Mouse (Mus musculus): Measurements from ENCODE around the gene Cdc26. TPM values are rescaled to one million over a fixed set of nuclear protein-coding genes. Genes with fewer than 3 reads are reported as not detected.

The Cdc26 gene
- polyA plus RNA-seq, 1 experiment = 84.0 TPM

- TF ChIP-seq CTCF (IDR thresholded peaks at IDR 0.05; ENCODE audit: borderline replicate concordance, extremely low read depth, insufficient read depth, insufficient read length) (no peak), POLR2A (IDR thresholded peaks at IDR 0.05; ENCODE audit: borderline replicate concordance, extremely low read depth, insufficient read depth, insufficient read length, poor library complexity, severe bottlenecking) (no peak)
- DNase-seq (ENCODE audit: low read depth) = no peak
Observed at GRCm38 (mm10) chr4:62397616-62398365, 10.7 kb downstream of the Cdc26 start.

GRCm38 (mm10) chr4:62395806-62396205, 12.6 kb downstream of the Cdc26 start:
- TF ChIP-seq POLR2A (IDR thresholded peaks at IDR 0.05; ENCODE audit: borderline replicate concordance, extremely low read depth, insufficient read depth, insufficient read length, poor library complexity, severe bottlenecking) (no peak), CTCF (IDR thresholded peaks at IDR 0.05; ENCODE audit: borderline replicate concordance, extremely low read depth, insufficient read depth, insufficient read length) (no peak)
- no peak for DNase-seq (ENCODE audit: low read depth)

- DNase-seq (ENCODE audit: low read depth) = peak; percentile 39
- TF ChIP-seq POLR2A (IDR thresholded peaks at IDR 0.05; ENCODE audit: borderline replicate concordance, extremely low read depth, insufficient read depth, insufficient read length, poor library complexity, severe bottlenecking) = no peak
- no peak for TF ChIP-seq CTCF (IDR thresholded peaks at IDR 0.05; ENCODE audit: borderline replicate concordance, extremely low read depth, insufficient read depth, insufficient read length)
Observed at GRCm38 (mm10) chr4:62393459-62393858, 15.0 kb downstream of the Cdc26 start.

- TF ChIP-seq POLR2A (IDR thresholded peaks at IDR 0.05; ENCODE audit: borderline replicate concordance, extremely low read depth, insufficient read depth, insufficient read length, poor library complexity, severe bottlenecking) (no peak), CTCF (IDR thresholded peaks at IDR 0.05; ENCODE audit: borderline replicate concordance, extremely low read depth, insufficient read depth, insufficient read length) (no peak)
- no peak for DNase-seq (ENCODE audit: low read depth)
Observed at GRCm38 (mm10) chr4:62391892-62392291, 16.6 kb downstream of the Cdc26 start.

- no peak for DNase-seq (ENCODE audit: low read depth)
- TF ChIP-seq POLR2A (IDR thresholded peaks at IDR 0.05; ENCODE audit: borderline replicate concordance, extremely low read depth, insufficient read depth, insufficient read length, poor library complexity, severe bottlenecking) (no peak), CTCF (IDR thresholded peaks at IDR 0.05; ENCODE audit: borderline replicate concordance, extremely low read depth, insufficient read depth, insufficient read length) (no peak)
Observed at GRCm38 (mm10) chr4:62389592-62390512, 18.6 kb downstream of the Cdc26 start.

GRCm38 (mm10) chr4:62385439-62385838, 23.0 kb downstream of the Cdc26 start:
- no peak for DNase-seq (ENCODE audit: low read depth)
- no peak for TF ChIP-seq CTCF (IDR thresholded peaks at IDR 0.05; ENCODE audit: borderline replicate concordance, extremely low read depth, insufficient read depth, insufficient read length)
- no peak for TF ChIP-seq POLR2A (IDR thresholded peaks at IDR 0.05; ENCODE audit: borderline replicate concordance, extremely low read depth, insufficient read depth, insufficient read length, poor library complexity, severe bottlenecking)

- TF ChIP-seq CTCF (IDR thresholded peaks at IDR 0.05; ENCODE audit: borderline replicate concordance, extremely low read depth, insufficient read depth, insufficient read length) = no peak
- TF ChIP-seq POLR2A (IDR thresholded peaks at IDR 0.05; ENCODE audit: borderline replicate concordance, extremely low read depth, insufficient read depth, insufficient read length, poor library complexity, severe bottlenecking) = no peak
- DNase-seq (ENCODE audit: low read depth) = no peak
Observed at GRCm38 (mm10) chr4:62384159-62384558, 24.3 kb downstream of the Cdc26 start.

- DNase-seq (ENCODE audit: low read depth) = no peak
- TF ChIP-seq CTCF (IDR thresholded peaks at IDR 0.05; ENCODE audit: borderline replicate concordance, extremely low read depth, insufficient read depth, insufficient read length) (no peak), POLR2A (IDR thresholded peaks at IDR 0.05; ENCODE audit: borderline replicate concordance, extremely low read depth, insufficient read depth, insufficient read length, poor library complexity, severe bottlenecking) (no peak)
Observed at GRCm38 (mm10) chr4:62383752-62384151, 24.7 kb downstream of the Cdc26 start.

GRCm38 (mm10) chr4:62383207-62383606, 25.2 kb downstream of the Cdc26 start:
- no peak for TF ChIP-seq POLR2A (IDR thresholded peaks at IDR 0.05; ENCODE audit: borderline replicate concordance, extremely low read depth, insufficient read depth, insufficient read length, poor library complexity, severe bottlenecking)
- no peak for DNase-seq (ENCODE audit: low read depth)

- TF ChIP-seq CTCF (IDR thresholded peaks at IDR 0.05; ENCODE audit: borderline replicate concordance, extremely low read depth, insufficient read depth, insufficient read length) (no peak), POLR2A (IDR thresholded peaks at IDR 0.05; ENCODE audit: borderline replicate concordance, extremely low read depth, insufficient read depth, insufficient read length, poor library complexity, severe bottlenecking) (no peak)
- no peak for DNase-seq (ENCODE audit: low read depth)
Observed at GRCm38 (mm10) chr4:62379724-62380381, 28.6 kb downstream of the Cdc26 start.

- no peak for DNase-seq (ENCODE audit: low read depth)
- TF ChIP-seq POLR2A (IDR thresholded peaks at IDR 0.05; ENCODE audit: borderline replicate concordance, extremely low read depth, insufficient read depth, insufficient read length, poor library complexity, severe bottlenecking) = no peak
- no peak for TF ChIP-seq CTCF (IDR thresholded peaks at IDR 0.05; ENCODE audit: borderline replicate concordance, extremely low read depth, insufficient read depth, insufficient read length)
Observed at GRCm38 (mm10) chr4:62376123-62376522, 32.3 kb downstream of the Cdc26 start.
